Mouse (Mus musculus) bone marrow, adult 2 months (tissue): ENCODE data around the gene Efhc1.

Source experiments
- CTCF ChIP-seq: fragments of 200-500 bp; IDR thresholded peaks from 2 replicates; pipeline ENCODE4 v1.5.1; 2011; ENCODE audit warnings: low read length, control low read depth; ENCODE audit not compliant: control insufficient read depth, insufficient read depth
- POLR2A ChIP-seq: fragments of 200-500 bp; IDR thresholded peaks from 2 replicates; pipeline ENCODE4 v1.6.1; 2011; ENCODE audit warnings: low read depth, mild to moderate bottlenecking, control low read depth, low read length, borderline replicate concordance; ENCODE audit not compliant: control insufficient read depth

- TF ChIP-seq CTCF (no peak), POLR2A (no peak)
Observed at GRCm38 (mm10) chr1:21025203-21025602, 73.8 kb downstream of the Efhc1 start.
